In the genomic region with DNA sequence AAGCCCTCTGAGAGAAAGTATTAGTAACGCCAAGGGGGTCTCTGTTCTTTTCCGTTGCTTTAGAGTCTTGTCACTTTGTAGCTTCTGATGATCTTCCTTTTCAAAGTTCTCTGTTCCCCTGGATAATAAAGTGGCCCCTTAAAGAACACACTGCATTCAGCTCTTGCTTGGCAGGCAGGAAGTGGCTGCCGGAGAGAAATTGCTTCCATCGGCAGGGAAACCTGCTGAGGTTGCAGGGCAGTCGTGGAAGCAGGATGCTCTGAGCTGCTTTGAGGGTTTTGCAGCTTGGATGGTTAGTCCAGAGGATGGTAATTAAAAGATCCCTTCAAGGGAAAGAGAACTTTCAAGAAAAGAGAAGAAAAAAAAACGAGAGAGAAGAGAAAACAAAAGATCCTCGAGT, we compare ENCODE assay signal across 10 mouse cellular contexts. TPM values are rescaled to one million over a fixed set of nuclear protein-coding genes. Genes with fewer than 3 reads are reported as not detected.
DNase-seq lines count a peak whose midpoint lies in the region; ATAC-seq and TF ChIP-seq lines count a peak whose summit lies in the region.
"Had no signal": no experiment of that assay in that cellular context is flagged by ENCODE, and none has a peak within 500 bp of the region (broad histone marks: within the 10 kb centered on the region; RNA-seq: fewer than 3 reads in every experiment).

No protein-coding gene starts in this region.

- no peaks in the 10 kb centered on the region for H3K9me3 ChIP-seq in lung, postnatal 0 days (ENCODE audit: low read length)
- no peaks in the 10 kb centered on the region for H3K9me3 ChIP-seq in heart, embryonic 16.5 days (replicated peaks; ENCODE audit: control insufficient read depth, low read length)
- H3K9me3 ChIP-seq in stomach, postnatal 0 days (ENCODE audit: control insufficient read depth, low read length): no peaks in the 10 kb centered on the region

- H3K27me3 ChIP-seq in lung, postnatal 0 days (replicated peaks; ENCODE audit: insufficient read depth, low read length): no peaks in the 10 kb centered on the region
- no peaks in the 10 kb centered on the region for H3K27me3 ChIP-seq in heart, embryonic 16.5 days (ENCODE audit: control insufficient read depth, insufficient read depth, low read length)
- H3K27me3 ChIP-seq in stomach, postnatal 0 days (ENCODE audit: control insufficient read depth, insufficient read depth, low read length): no peaks in the 10 kb centered on the region

- WGBS in lung, postnatal 0 days: 32% methylated on average over 7 of the region's 7 CpGs
- WGBS in lung, adult 2 months: 36% methylated on average over 7 of the region's 7 CpGs
- 35% methylated on average over 7 of the region's 7 CpGs for WGBS in heart, embryonic 16.5 days
- 30% methylated on average over 7 of the region's 7 CpGs for WGBS in stomach, postnatal 0 days

- 0 out of 2 replicates have a peak, but pooled peaks cover 4% of the 10 kb centered on the region for H3K4me1 ChIP-seq in lung, postnatal 0 days (ENCODE audit: insufficient read depth, low read depth, low read length)
- peaks cover 3% of the 10 kb centered on the region for H3K4me1 ChIP-seq in lung, adult 2 months (ENCODE audit: control insufficient read depth, insufficient read depth, low read length)
- H3K4me1 ChIP-seq in heart, embryonic 16.5 days (ENCODE audit: control insufficient read depth, insufficient read depth, low read length): peaks cover 6% of the 10 kb centered on the region
- H3K4me1 ChIP-seq in stomach, postnatal 0 days (replicated peaks; ENCODE audit: control insufficient read depth, insufficient read depth): no peaks in the 10 kb centered on the region

- no peak for ATAC-seq in lung, postnatal 0 days
- ATAC-seq in heart, embryonic 16.5 days (replicated peaks; ENCODE audit: extremely low read depth, insufficient read depth, low FRiP score): no peak
- no peak for ATAC-seq in stomach, postnatal 0 days (ENCODE audit: low FRiP score, low TSS enrichment)

- H3K4me2 ChIP-seq in lung, postnatal 0 days (replicated peaks; ENCODE audit: low read depth, low read length): peak overlapping the region; percentile 32; the same call in 1 of the 2 replicates
- peak overlapping the region; percentile 37 for H3K4me2 ChIP-seq in heart, embryonic 16.5 days (ENCODE audit: low read depth, low read length)
- peak overlapping the region; percentile 32 for H3K4me2 ChIP-seq in stomach, postnatal 0 days (replicated peaks; ENCODE audit: low read depth)

- H3K9ac ChIP-seq in lung, postnatal 0 days (replicated peaks; ENCODE audit: low read depth): no peak overlapping the region
- H3K9ac ChIP-seq in heart, embryonic 16.5 days (ENCODE audit: low read length): no peak overlapping the region
- no peak overlapping the region for H3K9ac ChIP-seq in stomach, postnatal 0 days (ENCODE audit: low read length)

- H3K36me3 ChIP-seq in lung, postnatal 0 days (ENCODE audit: insufficient read depth, low read length): no peaks in the 10 kb centered on the region
- H3K36me3 ChIP-seq in heart, embryonic 16.5 days (ENCODE audit: control insufficient read depth, insufficient read depth): no peaks in the 10 kb centered on the region
- H3K36me3 ChIP-seq in stomach, postnatal 0 days (ENCODE audit: control insufficient read depth, insufficient read depth, low read length): no peaks in the 10 kb centered on the region

- no peak for TF ChIP-seq EP300 in lung, postnatal 0 days (IDR thresholded peaks at IDR 0.05)
- TF ChIP-seq EP300 in stomach, postnatal 0 days (optimal IDR thresholded peaks at IDR 0.05): no peak

- H3K27ac ChIP-seq in lung, postnatal 0 days (ENCODE audit: low read length): no peak overlapping the region
- H3K27ac ChIP-seq in heart, embryonic 16.5 days (ENCODE audit: low read length): no peak overlapping the region; the same call in 1 of the 2 replicates
- H3K27ac ChIP-seq in stomach, postnatal 0 days (replicated peaks): 0 out of 2 replicates have a peak overlapping the region, but pooled peaks have one; percentile 4
- H3K27ac ChIP-seq: macrophage had no signal

- no peak for TF ChIP-seq POLR2A in lung, adult 2 months (IDR thresholded peaks at IDR 0.05; ENCODE audit: borderline replicate concordance, extremely low read depth, low read depth, low read length)

- DNase-seq in heart, adult 8-10 months (ENCODE audit: low spot score): peak; percentile 23
- DNase-seq in heart, postnatal 4 days: no peak
- no peak for DNase-seq in lung, postnatal 0 days (ENCODE audit: low spot score)
- no peak for DNase-seq in lung, adult 2 months
- DNase-seq in stomach, postnatal 0 days (ENCODE audit: low spot score): no peak
- DNase-seq in spleen, adult 18-20 months: no peak
- no peak for DNase-seq in adrenal gland, adult 2 months
- DNase-seq: cerebellum, postnatal 25 days had no signal

- TF ChIP-seq CTCF in lung, postnatal 0 days (IDR thresholded peaks at IDR 0.05): no peak
- no peak for TF ChIP-seq CTCF in lung, adult 2 months (IDR thresholded peaks at IDR 0.05; ENCODE audit: insufficient read depth, low read length)
- TF ChIP-seq CTCF in stomach, postnatal 0 days (IDR thresholded peaks at IDR 0.05; ENCODE audit: low read depth): no peak

- peak overlapping the region; percentile 3; the same call in 1 of the 2 replicates for H3K4me3 ChIP-seq in lung, postnatal 0 days (ENCODE audit: low read depth, low read length)
- no peak overlapping the region for H3K4me3 ChIP-seq in lung, adult 2 months (replicated peaks; ENCODE audit: extremely low read depth, low read depth, low read length)
- H3K4me3 ChIP-seq in heart, embryonic 16.5 days (ENCODE audit: low read length): 0 out of 2 replicates have a peak overlapping the region, but pooled peaks have one; percentile 5
- H3K4me3 ChIP-seq in stomach, postnatal 0 days (ENCODE audit: low read depth, low read length): no peak overlapping the region

RNA-seq across cellular contexts. Expression of gene Nrip1, which starts 33.3 kb away (rescaled TPM):
- 10 to 100 TPM; 20.7 to 25.8 (median 24.1) TPM for total RNA-seq in heart, adult 8-10 months (2022)
- 10 to 100 TPM; 24.3 to 25.7 TPM for total RNA-seq in heart, postnatal 4 days (2021)
- 25.3 and 29.6 TPM in 2 replicates for polyA plus RNA-seq in lung, postnatal 0 days (2015; fragmentation: Nextera tagmentation; extraction: Ambion mirVana)
- 7.6 and 8.0 TPM in 2 replicates for polyA plus RNA-seq in lung, adult 2 months (2012; rRNA removed)
- polyA plus RNA-seq in heart, embryonic 16.5 days (2015; fragmentation: Nextera tagmentation; extraction: Ambion mirVana): 23.1 and 23.8 TPM in 2 replicates
- 13.0 and 15.7 TPM in 2 replicates for polyA plus RNA-seq in stomach, postnatal 0 days (2015; fragmentation: Nextera tagmentation; extraction: Ambion mirVana)
- 10 to 100 TPM; 80.3 to 95.3 TPM for total RNA-seq in adrenal gland, adult 2 months (2021)
- polyA plus RNA-seq in adrenal gland, adult 2 months (2012; rRNA removed): 7.6 and 7.7 TPM in 2 replicates

Comparison
In these comparisons a context has a peak if more than half of its experiments do, and no peak if none do; other contexts are left out.
1. H3K4me3 ChIP-seq: peak in lung, postnatal 0 days (single experiment) and heart, embryonic 16.5 days (single experiment); none in lung, adult 2 months (single experiment) and stomach, postnatal 0 days (single experiment).
2. Peak in every context shown above with its lines, with median percentiles within 50 percentile points of each other: H3K4me2 ChIP-seq.